Mouse (Mus musculus) cortical plate, adult 2 months (tissue): ENCODE data around the gene Trak2.

Source experiments
- CTCF ChIP-seq: fragments of 200-500 bp; IDR thresholded peaks from 2 replicates; pipeline ENCODE4 v1.5.1; 2011; ENCODE audit warnings: mild to moderate bottlenecking, control low read depth, low read length; ENCODE audit not compliant: insufficient read depth; ENCODE audit errors: extremely low read depth
- POLR2A ChIP-seq: fragments of 200-500 bp; IDR thresholded peaks from 2 replicates; pipeline ENCODE4 v1.6.1; 2011; ENCODE audit warnings: mild to moderate bottlenecking, low read length, control low read depth; ENCODE audit not compliant: insufficient read depth; ENCODE audit errors: extremely low read depth

DNA sequence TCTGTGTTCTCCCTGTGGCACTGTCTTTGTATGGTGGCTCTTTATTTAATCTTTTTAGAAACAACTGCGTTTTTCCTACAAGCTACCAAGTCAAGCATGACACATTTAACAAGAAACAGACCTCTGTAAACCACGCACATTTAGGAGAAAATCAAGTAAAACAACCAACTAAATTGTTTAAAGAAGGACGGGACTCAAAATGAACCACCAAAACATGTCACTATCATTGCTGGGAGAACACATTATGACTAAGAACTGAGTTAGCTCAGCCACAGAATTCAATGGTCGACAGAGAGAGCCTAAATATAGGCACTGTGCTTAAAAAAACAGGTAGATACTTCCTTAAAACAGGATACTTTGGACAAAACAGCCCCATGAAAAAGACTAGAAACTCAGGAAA, 20.2 kb downstream of the Trak2 start:
- TF ChIP-seq CTCF = no peak
- TF ChIP-seq POLR2A = no peak
